Mouse (Mus musculus) layer of hippocampus, adult 9-10 months (tissue): ENCODE measurements around the gene Plcb2.

ENCODE experiments used
- DNase-seq: peaks from one replicate; pipeline ENCODE4 v3.0.0; 2022; ENCODE audit warnings: low spot score

The Plcb2 gene

DNA sequence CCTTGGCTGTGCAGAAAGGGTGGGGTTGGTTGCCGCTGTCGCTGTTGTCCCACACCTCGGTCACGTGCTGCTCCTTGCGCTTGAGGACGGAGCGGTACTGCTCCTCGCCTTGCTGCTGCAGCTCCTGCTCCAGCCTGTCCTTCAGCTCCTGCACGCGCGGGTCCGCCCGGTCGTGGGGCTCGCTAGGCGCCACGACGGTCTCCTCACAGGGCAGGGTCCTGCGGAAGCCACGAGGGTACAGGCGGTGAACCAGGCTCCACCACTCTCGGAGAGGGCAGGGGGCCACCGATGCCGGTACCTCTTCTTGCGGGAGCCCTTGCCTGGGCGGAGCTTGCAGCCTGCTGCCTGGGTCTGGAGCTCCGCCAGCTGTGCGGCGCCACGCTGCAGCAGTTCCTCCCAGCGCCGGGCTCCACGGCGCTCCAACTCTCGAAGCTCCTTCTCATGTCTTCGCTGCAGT, 17.2 kb downstream of the Plcb2 start:
- no peak for DNase-seq

GRCm38 (mm10) chr2:118709655-118710221, 18.5 kb downstream of the Plcb2 start:
- no peak for DNase-seq

- DNase-seq = no peak
Measured at GRCm38 (mm10) chr2:118708472-118708871, 19.8 kb downstream of the Plcb2 start.

DNA sequence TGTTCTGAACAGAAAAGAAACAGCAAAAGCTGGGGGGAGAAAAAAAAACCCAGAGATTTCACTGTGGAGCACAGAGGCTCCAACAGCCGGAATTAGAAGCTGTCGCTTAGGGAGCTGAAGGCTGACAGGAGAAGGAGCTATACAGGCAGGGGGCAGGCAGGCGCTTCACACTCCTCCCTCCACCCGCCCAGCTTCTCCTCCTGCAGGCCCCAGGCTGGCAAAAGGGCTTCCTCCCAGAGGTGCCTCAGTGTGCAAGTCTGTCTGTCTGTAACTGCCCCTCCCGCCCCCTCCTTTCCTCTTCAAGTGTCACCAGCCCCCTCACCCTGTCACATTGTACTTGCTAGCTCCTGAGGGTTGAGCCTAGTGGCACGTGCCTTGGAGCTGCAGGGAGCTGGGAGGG, 21.8 kb downstream of the Plcb2 start:
- no peak for DNase-seq

GRCm38 (mm10) chr2:118703913-118704730, 24.1 kb downstream of the Plcb2 start, which contains the start of gene Ankrd63:
Ankrd63 (minus strand) TSS chr2:118703963.
- no peak for DNase-seq

GRCm38 (mm10) chr2:118702883-118703761, 25.1 kb downstream of the Plcb2 start:
- DNase-seq = no peak

GRCm38 (mm10) chr2:118701971-118702882, 26.0 kb downstream of the Plcb2 start:
- no peak for DNase-seq

DNA sequence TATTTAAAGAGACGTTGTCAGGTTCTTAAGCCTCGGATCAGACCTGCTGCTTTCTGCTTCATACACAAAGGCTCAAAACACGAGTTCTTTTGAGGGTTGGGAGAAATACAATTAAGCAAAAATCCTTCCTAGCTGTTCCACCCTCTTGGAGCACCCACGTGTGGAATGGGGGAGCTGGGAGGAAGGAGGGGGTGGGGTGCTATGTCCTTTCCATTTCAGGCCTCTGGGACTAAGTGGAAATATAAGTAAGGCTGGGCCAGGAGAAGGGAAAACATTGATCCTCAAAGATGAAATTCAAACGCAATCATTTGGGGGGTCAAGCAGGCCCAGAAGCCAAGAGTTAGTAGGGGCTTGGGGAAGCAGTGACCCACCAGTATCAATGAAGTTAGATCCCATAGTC, 27.1 kb downstream of the Plcb2 start:
- DNase-seq = no peak

GRCm38 (mm10) chr2:118700179-118701062, 27.8 kb downstream of the Plcb2 start:
- DNase-seq = peak; percentile 42

- DNase-seq = no peak
Measured at GRCm38 (mm10) chr2:118697955-118698354, 30.3 kb downstream of the Plcb2 start.

- no peak for DNase-seq
Measured at GRCm38 (mm10) chr2:118697311-118697877, 30.8 kb downstream of the Plcb2 start.

GRCm38 (mm10) chr2:118696451-118697308, 31.6 kb downstream of the Plcb2 start:
- no peak for DNase-seq

GRCm38 (mm10) chr2:118695677-118696232, 32.5 kb downstream of the Plcb2 start:
- peak; percentile 55 for DNase-seq

DNA sequence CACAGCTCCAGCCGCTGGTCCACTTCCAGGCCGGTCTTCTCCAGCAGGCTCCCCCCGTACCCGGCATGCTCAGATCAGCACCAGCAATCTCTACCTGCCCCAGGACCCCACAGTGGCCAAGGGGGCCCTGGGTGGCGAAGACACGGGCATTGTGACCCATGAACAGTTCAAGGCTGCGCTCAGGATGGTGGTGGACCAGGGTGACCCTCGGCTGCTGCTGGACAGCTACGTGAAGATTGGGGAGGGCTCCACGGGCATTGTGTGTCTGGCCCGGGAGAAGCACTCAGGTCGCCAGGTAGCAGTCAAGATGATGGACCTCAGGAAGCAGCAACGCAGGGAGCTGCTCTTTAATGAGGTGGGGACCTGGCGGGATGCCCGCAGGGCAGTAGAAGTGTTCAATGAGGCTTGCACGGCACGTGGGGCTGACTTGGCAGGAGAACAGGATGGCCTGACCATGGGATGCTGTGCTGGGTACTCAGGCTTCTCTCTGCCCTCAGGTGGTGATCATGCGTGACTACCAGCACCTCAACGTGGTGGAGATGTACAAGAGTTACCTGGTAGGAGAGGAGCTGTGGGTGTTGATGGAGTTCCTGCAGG, 34.8 kb downstream of the Plcb2 start:
- DNase-seq = no peak

DNA sequence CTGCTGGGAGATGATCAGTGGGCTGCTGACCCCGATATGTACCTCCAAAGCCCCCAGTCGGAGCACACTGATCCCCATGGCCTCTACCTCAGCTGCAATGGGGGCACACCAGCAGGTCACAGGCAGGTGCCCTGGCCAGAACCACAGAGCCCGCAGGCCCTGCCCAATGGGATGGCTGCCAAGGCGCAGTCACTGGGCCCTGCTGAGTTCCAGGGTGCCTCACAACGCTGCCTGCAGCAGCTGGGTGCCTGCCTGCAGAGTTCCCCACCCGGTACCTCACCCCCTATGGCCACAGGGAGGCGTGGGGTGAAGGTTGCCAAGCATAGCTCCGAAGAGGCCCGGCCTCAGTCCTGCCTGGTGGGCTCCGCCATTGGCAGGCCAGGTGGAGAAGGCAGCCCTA, 38.4 kb downstream of the Plcb2 start:
- no peak for DNase-seq

GRCm38 (mm10) chr2:118687791-118688190, 40.4 kb downstream of the Plcb2 start:
- DNase-seq = no peak

GRCm38 (mm10) chr2:118686693-118687092, 41.5 kb downstream of the Plcb2 start:
- no peak for DNase-seq

DNA sequence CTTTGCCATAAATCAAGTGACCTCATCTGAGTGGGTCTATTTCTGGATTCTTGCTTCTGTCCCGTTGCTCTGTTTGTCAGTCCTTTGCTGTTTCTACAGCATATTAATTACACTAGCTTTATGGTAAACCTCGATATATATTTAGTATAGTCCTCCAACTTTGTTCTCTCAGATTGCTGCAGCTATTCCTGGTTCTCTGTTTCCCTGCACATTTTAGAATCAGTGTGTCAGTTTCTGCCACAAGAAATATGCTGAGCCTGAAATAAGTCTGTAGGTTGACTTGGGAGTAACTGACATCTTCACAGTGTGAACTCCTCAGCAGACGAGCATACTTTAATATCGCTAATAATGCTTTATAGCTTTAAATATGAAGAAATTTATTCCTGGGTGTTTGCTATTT, 43.1 kb downstream of the Plcb2 start:
- no peak for DNase-seq
